Mouse (Mus musculus) embryonic facial prominence, embryonic 13.5 days (tissue): Measurements from ENCODE around the gene Ptpre. TPM values are rescaled to one million over a fixed set of nuclear protein-coding genes. Genes with fewer than 3 reads are reported as not detected.
"Not testable (repeated sequence)": the region's sequence is repeated elsewhere in the genome, so short reads cannot be mapped to it uniquely, and the experiment has no call there.

Source experiments
- ATAC-seq: fragments of 200-750 bp; cut with Nextera tagmentation; 2 replicates; pipeline ENCODE4 v1.8.0; 2017; ENCODE audit warnings: low read depth; ENCODE audit not compliant: insufficient number of reproducible peaks, insufficient read depth, low FRiP score, low TSS enrichment
- H3K27ac ChIP-seq: fragments of 300-500 bp; sonication (generic); 2 replicates; pipeline ENCODE4 v1.5.1; 2015; ENCODE audit warnings: moderate library complexity, mild to moderate bottlenecking, inconsistent platforms
- H3K27me3 ChIP-seq: fragments of 300-500 bp; sonication (generic); 2 replicates; pipeline ENCODE4 v1.6.1; 2015; ENCODE audit warnings: mild to moderate bottlenecking, inconsistent platforms
- H3K36me3 ChIP-seq: fragments of 300-500 bp; sonication (generic); 2 replicates; pipeline ENCODE4 v1.6.1; 2015; ENCODE audit warnings: mild to moderate bottlenecking, inconsistent platforms
- H3K4me1 ChIP-seq: fragments of 300-500 bp; sonication (generic); 2 replicates; pipeline ENCODE4 v1.6.1; 2015; ENCODE audit warnings: inconsistent platforms
- H3K4me2 ChIP-seq: fragments of 300-500 bp; sonication (generic); 2 replicates; pipeline ENCODE4 v1.6.1; 2015; ENCODE audit warnings: moderate library complexity, mild to moderate bottlenecking, inconsistent platforms
- H3K4me3 ChIP-seq: fragments of 300-500 bp; sonication (generic); 2 replicates; pipeline ENCODE4 v1.5.1; 2015; ENCODE audit warnings: mild to moderate bottlenecking, inconsistent platforms
- H3K9ac ChIP-seq: fragments of 300-500 bp; sonication (generic); 2 replicates; pipeline ENCODE4 v1.6.1; 2015; ENCODE audit warnings: mild to moderate bottlenecking, inconsistent platforms
- H3K9me3 ChIP-seq: fragments of 300-500 bp; sonication (generic); 2 replicates; pipeline ENCODE4 v1.6.1; 2016; ENCODE audit warnings: inconsistent platforms
- WGBS: fragments of 180-500 bp; shearing (Covaris S2); methylation state at CpG from one replicate; pipeline ENCODE4 v1.1.7; 2015; ENCODE audit warnings: mixed read lengths; 5-methylcytosine and 5-hydroxymethylcytosine counted together
- polyA plus RNA-seq: library from polyadenylated mRNA; unstranded; fragments of >200 nt; fragmentation: Nextera tagmentation; extraction: Ambion mirVana; gene quantifications from 2 replicates; pipeline ENCODE4 v1.2.1, GENCODE M21; 2015

Ptpre gene
- polyA plus RNA-seq, 1 experiment from 2014 or later = 5.3 TPM

DNA sequence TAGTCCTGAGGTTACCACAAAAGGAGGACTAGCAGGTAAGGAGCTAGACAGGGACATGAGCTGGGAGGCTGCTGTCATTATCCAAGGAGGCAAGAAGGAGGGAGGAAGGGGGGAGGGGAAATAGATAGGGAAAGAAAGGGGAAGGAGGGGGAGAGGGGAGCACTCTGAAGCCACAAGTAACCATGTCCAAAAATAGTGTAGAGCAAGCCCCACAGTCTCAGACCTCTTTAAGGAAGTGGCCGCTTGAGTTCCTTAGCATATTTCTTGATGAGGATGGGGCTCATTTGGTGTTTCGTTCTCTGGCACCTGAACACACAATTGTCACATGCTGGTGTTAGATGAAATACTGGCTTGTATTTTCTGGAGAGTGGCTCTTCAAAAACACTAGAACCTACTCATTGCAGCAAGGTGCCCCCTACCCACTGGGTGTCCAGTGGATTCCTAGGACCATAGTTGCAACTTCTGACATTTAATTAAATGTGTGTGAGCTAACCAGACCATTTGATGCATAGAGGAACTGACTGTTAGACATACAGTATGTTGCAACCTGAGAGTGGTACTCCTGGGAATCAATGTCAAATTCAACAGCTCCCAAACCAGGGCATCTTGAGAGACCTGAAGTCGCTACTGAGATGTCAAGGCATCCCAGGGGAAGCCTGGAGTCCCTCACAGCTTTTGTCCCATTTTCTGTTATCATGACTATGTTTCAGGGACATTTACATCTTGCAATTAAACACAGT, 19.6 kb downstream of the Ptpre start:
- WGBS = 85% methylated on average over 3 of the region's 3 CpGs
- Histone ChIP-seq H3K9ac (no peak overlapping the region), H3K36me3 (no peaks in the 10 kb centered on the region), H3K9me3 (no peaks in the 10 kb centered on the region), H3K27ac (no peak overlapping the region), H3K4me2 (no peak overlapping the region), H3K4me3 (no peak overlapping the region), H3K4me1 (peaks cover 5% of the 10 kb centered on the region; the same call in 1 of the 2 replicates), H3K27me3 (no peaks in the 10 kb centered on the region)
- ATAC-seq = no peak

DNA sequence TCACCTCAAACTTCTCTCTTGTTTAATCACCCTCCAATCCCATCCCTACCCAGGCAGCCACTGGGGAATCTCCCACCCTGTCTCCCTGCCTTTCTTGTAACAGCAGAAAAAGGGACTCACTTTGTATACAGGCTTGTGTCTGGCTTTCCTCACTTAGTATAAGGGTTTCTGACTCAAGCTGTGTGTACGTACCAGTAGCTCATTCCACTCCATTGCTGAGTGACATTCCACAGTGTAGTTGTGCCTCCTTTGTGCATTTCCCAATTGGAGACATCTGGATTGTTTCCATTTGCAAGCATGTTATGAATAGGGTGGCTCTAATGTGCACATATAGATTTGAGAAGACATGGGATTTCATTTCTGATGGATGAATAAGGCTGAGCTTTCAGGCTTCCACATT, 23.0 kb downstream of the Ptpre start:
- Histone ChIP-seq H3K36me3 (no peaks in the 10 kb centered on the region), H3K27me3 (no peaks in the 10 kb centered on the region), H3K9ac (no peak overlapping the region), H3K4me3 (no peak overlapping the region), H3K27ac (no peak overlapping the region), H3K4me2 (no peak overlapping the region), H3K9me3 (no peaks in the 10 kb centered on the region), H3K4me1 (no peaks in the 10 kb centered on the region)
- ATAC-seq = no peak
- 33% methylated on average over 1 of the region's 1 CpGs for WGBS

DNA sequence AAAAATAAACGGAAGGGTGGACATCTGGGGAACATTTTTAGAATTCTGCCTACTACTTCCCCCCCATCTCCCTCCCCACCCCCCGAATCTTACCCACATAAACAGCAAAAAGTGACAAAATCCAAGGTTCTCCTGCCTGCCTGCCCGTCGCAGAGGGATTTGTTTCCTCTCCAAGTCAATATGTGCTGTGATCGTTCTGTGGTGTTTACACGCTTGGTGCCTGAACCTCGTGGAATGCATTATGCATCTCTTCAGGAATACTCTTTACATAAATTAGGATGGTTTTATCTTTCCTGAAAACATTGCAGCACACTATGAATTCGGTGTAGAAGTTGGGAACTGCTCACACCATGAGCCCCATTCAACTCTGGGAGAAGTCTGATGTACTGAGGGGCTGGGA, 26.7 kb downstream of the Ptpre start:
- Histone ChIP-seq H3K4me3 (no peak overlapping the region), H3K27ac (no peak overlapping the region), H3K4me2 (no peak overlapping the region), H3K9me3 (no peaks in the 10 kb centered on the region), H3K4me1 (peaks cover 8% of the 10 kb centered on the region; the same call in 1 of the 2 replicates), H3K9ac (no peak overlapping the region), H3K27me3 (no peaks in the 10 kb centered on the region), H3K36me3 (no peaks in the 10 kb centered on the region)
- ATAC-seq = no peak
- WGBS = 64% methylated on average over 8 of the region's 8 CpGs

DNA sequence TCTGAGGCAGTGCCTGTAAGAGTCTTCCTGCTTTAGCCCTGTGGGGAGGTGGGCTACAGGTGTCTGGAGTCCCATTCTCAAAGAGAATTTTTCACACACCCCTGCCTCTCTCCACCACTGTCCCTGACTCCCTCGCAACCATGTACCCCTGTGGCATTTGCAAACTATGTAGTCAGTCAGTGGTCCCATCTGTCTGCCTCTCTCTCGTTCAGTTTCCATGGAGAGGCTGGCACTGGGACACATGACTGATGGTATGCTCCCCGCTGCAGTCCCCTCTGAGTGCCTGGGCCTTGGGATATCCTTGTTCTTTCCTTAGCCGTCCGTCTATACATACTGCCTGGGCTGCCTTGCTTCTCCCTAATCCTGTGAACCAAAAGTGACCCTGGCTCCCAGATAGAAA, 28.7 kb downstream of the Ptpre start:
- 82% methylated on average over 5 of the region's 5 CpGs for WGBS
- H3K4me1 ChIP-seq = peaks cover 9% of the 10 kb centered on the region
- no peaks in the 10 kb centered on the region for H3K36me3 ChIP-seq
- ATAC-seq = no peak
- no peaks in the 10 kb centered on the region for H3K27me3 ChIP-seq
- H3K9ac ChIP-seq = no peak overlapping the region
- H3K27ac ChIP-seq = no peak overlapping the region
- no peaks in the 10 kb centered on the region for H3K9me3 ChIP-seq
- H3K4me3 ChIP-seq = no peak overlapping the region
- no peak overlapping the region for H3K4me2 ChIP-seq

DNA sequence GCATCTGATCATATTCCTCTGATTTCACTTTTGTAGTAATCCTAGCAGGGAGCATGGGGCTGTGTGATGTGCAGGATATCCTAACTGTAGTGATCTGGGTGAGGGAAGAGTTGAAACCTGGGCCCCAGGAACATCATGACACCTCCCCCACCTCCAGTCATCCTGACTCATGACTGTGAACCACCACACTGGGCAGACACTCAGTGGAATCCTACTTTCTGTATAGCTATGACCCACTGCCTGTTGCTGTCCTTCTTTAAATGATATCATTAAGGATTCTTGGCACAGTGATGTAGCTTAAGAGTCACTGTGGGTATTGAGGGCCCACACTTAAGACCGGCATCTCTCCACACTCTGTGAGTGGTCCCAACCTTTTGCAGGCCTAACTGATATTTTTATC, 30.3 kb downstream of the Ptpre start:
- H3K4me1 ChIP-seq = peaks cover 23% of the 10 kb centered on the region
- no peaks in the 10 kb centered on the region for H3K9me3 ChIP-seq
- H3K27me3 ChIP-seq = no peaks in the 10 kb centered on the region
- WGBS = 94% methylated on average over 1 of the region's 1 CpGs
- no peak overlapping the region for H3K4me2 ChIP-seq
- H3K4me3 ChIP-seq = no peak overlapping the region
- no peak for ATAC-seq
- no peak overlapping the region for H3K27ac ChIP-seq
- no peak overlapping the region for H3K9ac ChIP-seq
- H3K36me3 ChIP-seq = no peaks in the 10 kb centered on the region

DNA sequence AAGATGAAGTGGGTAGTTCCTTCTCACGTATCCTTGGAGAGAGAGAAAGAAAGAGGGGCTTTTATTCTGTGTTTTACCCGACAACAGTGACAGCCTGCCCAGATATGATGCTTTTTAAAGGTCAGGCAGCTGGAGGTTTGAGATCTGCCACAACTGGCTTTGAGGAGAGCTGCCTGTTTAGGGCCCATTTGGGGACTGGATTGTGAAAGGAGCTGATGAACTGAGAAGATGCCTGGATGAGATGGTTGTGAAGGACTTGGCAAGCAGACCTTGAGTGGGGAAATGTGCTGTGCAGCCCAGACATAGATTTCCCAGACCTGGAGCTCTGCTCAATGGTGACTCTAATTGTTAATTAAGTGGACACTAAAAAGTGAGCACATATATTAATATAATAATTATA, 31.3 kb downstream of the Ptpre start:
- Histone ChIP-seq H3K4me1 (peaks cover 27% of the 10 kb centered on the region), H3K4me2 (no peak overlapping the region), H3K27me3 (no peaks in the 10 kb centered on the region), H3K27ac (no peak overlapping the region), H3K4me3 (no peak overlapping the region), H3K9ac (no peak overlapping the region), H3K36me3 (no peaks in the 10 kb centered on the region), H3K9me3 (no peaks in the 10 kb centered on the region)
- 54% methylated on average over 2 of the region's 2 CpGs for WGBS
- no peak for ATAC-seq

DNA sequence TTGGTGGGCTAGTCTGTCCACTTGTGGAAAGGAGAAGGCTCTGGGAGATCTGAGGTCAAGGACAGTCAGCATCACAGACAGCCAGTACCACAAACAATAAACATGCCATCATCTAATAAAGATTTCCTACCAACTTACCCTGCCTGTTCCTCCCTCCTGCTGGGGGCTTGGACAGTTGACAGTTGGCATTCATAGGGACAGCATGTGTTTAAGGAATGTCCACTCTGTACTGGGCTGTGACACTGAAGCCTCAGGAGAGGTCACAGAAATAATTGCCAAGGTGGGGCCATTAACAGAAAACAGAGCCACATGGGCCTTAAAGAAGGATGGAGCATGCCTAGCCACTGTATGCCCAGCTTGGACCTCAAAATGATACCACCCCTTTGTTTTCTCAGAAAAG, 34.1 kb downstream of the Ptpre start:
- Histone ChIP-seq H3K27me3 (no peaks in the 10 kb centered on the region), H3K27ac (peak overlapping the region; percentile 78), H3K9ac (no peak overlapping the region), H3K36me3 (no peaks in the 10 kb centered on the region), H3K4me2 (no peak overlapping the region), H3K4me1 (peaks cover 27% of the 10 kb centered on the region), H3K9me3 (no peaks in the 10 kb centered on the region), H3K4me3 (no peak overlapping the region)
- ATAC-seq = no peak

DNA sequence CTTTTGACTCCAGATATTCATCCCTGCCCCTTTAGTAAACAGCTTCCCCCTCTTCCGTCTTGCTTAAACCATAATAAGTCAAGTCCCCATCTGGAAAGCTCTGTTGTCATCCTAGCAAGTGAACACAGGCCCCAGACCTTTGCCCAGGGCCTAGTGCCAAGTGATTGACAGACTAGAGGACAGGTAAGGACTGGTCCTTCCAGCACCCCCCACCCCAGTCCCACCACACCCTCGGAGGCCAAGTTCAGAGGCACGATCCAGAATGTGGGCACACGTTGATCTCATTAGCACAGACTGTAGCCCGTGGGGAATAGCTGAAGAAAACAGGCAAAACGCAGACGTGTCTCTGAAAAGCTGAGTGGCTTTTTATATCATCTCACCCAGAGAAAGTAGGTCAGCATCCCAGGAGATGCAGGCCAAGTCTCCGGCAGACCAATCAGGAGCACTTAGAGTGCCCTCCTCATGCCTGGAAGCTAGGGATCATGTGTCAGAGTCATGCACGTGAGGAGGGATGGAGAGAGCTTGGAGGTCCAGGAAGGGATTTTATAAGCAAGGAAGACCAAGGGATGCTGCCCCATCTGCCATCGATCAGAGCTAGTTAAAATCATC, 34.8 kb downstream of the Ptpre start:
- Histone ChIP-seq H3K36me3 (no peaks in the 10 kb centered on the region), H3K9ac (no peak overlapping the region), H3K9me3 (no peaks in the 10 kb centered on the region), H3K4me3 (no peak overlapping the region), H3K27ac (peak overlapping the region; percentile 81), H3K4me1 (peaks cover 27% of the 10 kb centered on the region), H3K27me3 (no peaks in the 10 kb centered on the region), H3K4me2 (peak overlapping the region; percentile 33)
- WGBS = 13% methylated on average over 10 of the region's 10 CpGs
- peak; percentile 64; the same call in 1 of the 2 replicates for ATAC-seq

DNA sequence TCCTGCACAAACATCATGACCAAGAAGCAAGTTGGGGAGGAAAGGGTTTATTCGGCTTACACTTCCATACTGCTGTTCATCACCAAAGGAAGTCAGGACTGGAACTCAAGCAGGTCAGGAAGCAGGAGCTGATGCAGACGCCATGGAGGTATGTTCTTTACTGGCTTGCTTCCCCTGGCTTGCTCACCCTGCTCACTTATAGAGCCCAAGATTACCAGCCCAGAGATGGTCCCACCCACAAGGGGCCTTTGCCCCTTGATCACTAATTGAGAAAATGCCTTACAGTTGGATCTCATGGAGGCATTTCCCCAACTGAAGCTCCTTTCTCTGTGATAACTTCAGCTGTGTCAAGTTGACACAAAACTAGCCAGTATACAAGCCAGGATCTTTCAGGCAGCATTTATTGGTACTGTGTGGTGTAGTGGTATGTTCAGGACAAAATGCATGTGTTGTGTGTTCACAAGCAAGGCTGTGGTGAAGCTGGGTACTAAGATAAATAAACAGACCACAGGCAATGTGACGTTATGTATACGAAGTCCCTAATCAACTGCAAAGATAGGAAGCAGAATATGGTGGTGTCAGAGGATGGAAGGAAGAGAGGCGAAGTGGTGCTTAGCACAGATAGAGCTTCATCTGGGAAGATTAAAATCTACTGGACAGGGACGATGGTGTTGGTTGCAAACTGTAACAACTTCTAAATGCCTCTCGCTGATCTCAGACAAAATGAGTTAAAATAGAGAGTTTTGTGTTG, 38.2 kb downstream of the Ptpre start:
- not testable (repeated sequence) for H3K9me3 ChIP-seq

DNA sequence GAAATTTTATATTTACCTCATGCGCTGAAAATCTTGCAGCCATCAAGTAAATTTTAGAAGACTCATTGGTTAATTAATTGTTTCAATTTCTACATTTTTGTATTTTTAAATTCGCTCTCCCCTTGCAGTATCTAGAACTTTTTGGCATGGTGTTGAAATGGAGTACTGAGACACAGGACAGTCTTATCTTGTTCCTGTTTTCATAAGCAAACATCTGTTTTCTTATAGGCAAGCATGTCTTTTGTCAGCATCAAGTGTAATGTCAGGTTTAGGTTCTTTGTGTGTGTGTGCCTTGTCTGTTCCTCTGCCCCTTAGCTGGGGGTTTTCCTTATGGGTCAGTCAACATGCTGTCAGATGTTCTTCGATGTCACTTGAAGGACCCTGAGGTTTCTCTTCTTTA, 39.0 kb downstream of the Ptpre start:
- no peak overlapping the region for H3K4me3 ChIP-seq
- WGBS = 94% methylated on average over 3 of the region's 3 CpGs

More for the DNA sequence above, 38.2 kb downstream of the Ptpre start:
- WGBS = 76% methylated on average over 7 of the region's 7 CpGs
- H3K27me3 ChIP-seq, H3K4me3 ChIP-seq, H3K9ac ChIP-seq, ATAC-seq, H3K36me3 ChIP-seq, H3K4me2 ChIP-seq, H3K27ac ChIP-seq: not testable (repeated sequence)
- peaks cover 38% of the 10 kb centered on the region for H3K4me1 ChIP-seq

DNA sequence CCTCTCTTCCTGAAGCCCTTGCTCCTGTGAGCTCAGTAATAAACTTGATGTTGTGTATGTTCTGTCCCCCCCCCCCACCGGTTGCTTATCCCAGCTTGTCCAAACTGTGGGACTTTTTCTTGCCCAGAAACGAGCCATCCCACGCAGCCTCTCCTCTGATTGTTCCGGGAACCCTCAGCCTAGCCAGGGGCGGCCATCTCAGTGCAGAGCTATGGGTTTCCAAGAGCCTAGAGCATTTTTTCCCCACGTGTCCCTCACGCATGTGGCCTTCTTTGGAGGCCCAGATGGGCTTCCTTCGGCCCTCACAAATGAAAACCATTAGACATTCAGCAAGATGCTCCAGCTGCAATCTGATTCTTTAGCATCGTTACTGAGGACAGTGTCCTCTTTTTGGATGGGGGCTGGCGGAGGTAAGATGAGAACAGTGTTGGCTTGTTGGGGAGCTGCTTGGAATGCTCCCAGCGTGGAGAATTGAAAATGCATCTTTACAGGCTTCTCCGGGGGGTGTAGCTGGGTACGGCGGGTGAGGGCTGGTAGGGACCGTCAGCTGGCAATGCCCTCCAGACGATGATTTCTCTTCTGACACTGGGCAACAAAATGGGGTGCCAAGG, 41.5 kb downstream of the Ptpre start:
- Histone ChIP-seq H3K4me2 (no peak overlapping the region), H3K4me1 (peaks cover 18% of the 10 kb centered on the region), H3K9ac (no peak overlapping the region), H3K27me3 (no peaks in the 10 kb centered on the region), H3K9me3 (no peaks in the 10 kb centered on the region), H3K27ac (peak overlapping the region; percentile 69), H3K36me3 (no peaks in the 10 kb centered on the region), H3K4me3 (no peak overlapping the region)
- no peak for ATAC-seq
- WGBS = 40% methylated on average over 16 of the region's 16 CpGs

More for the DNA sequence above, 39.0 kb downstream of the Ptpre start:
- Histone ChIP-seq H3K27ac (no peak overlapping the region), H3K4me1 (peaks cover 34% of the 10 kb centered on the region), H3K4me2 (no peak overlapping the region), H3K9me3 (no peaks in the 10 kb centered on the region), H3K36me3 (no peaks in the 10 kb centered on the region), H3K9ac (no peak overlapping the region), H3K27me3 (no peaks in the 10 kb centered on the region)
- no peak for ATAC-seq
